Mouse (Mus musculus) kidney, postnatal 36 days (tissue): ENCODE results near the gene Tnfrsf23.
"Not testable (repeated sequence)": the region's sequence is repeated elsewhere in the genome, so short reads cannot be mapped to it uniquely, and the experiment has no call there.

Experiments used
- DNase-seq, 2 experiments: peaks; one replicate each; pipeline ENCODE4 v3.0.0; 2021 to 2022; ENCODE audit warnings: mixed read lengths in 2 of 2

Gene Tnfrsf23

DNA sequence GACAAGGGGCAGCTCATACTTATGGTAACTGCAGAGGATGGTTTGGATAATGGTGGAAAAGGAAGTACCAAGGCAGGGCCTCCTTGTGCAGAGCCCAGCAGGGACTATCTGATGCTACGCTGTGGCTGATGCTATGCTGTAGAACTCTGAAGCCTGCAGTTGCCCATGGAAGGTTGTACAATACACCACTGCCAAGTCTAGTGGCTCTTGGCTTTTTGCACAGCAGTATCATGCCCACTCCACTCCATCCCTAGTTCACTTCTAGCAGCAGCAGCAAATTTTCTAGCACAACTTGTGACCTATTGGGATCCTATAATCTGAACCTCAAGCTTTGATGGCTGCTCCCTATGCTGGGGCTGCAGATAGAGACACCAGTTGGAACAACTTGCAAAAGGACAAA is 4.1 kb downstream of the Tnfrsf23 start:
- no peak for DNase-seq

DNA sequence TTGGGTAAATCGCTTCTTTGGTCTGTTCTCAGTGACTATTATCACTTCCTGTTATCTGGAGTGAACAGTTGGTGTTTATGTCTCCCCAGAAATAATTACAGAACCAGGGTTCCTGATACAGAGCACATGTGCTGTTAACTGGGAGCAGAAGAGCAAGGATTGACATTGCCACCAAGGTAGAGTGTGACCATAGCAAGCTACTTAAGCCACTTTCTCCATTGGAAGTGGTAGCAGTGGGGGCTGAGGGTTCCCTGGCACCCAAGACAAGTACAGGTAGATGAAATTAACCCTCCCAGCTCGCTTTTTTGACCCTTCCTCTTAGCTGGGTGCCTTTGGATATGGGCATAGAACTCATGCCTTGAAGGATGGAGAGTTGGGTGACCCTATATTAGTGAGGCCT is 4.8 kb downstream of the Tnfrsf23 start:
- DNase-seq, result not testable (repeated sequence)

DNA sequence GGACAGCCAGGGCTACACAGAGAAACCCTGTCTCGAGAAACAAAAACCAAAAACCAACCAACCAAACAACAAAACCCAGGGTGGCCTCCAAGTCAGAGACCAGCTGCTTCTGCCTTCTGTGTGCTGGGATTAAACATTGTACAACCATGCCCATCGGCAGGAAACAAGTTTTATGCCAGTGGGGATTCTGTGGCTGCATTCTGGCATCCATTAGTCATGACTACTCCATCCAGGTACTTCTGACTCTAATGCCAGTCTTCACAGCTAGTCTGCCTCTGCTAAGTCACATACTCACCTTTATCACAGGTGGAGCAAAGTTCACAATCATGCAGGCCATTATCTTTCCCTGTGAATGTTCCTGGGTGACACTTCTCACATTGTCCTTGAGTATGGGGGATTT is 6.0 kb downstream of the Tnfrsf23 start:
- DNase-seq, result not testable (repeated sequence)

DNA sequence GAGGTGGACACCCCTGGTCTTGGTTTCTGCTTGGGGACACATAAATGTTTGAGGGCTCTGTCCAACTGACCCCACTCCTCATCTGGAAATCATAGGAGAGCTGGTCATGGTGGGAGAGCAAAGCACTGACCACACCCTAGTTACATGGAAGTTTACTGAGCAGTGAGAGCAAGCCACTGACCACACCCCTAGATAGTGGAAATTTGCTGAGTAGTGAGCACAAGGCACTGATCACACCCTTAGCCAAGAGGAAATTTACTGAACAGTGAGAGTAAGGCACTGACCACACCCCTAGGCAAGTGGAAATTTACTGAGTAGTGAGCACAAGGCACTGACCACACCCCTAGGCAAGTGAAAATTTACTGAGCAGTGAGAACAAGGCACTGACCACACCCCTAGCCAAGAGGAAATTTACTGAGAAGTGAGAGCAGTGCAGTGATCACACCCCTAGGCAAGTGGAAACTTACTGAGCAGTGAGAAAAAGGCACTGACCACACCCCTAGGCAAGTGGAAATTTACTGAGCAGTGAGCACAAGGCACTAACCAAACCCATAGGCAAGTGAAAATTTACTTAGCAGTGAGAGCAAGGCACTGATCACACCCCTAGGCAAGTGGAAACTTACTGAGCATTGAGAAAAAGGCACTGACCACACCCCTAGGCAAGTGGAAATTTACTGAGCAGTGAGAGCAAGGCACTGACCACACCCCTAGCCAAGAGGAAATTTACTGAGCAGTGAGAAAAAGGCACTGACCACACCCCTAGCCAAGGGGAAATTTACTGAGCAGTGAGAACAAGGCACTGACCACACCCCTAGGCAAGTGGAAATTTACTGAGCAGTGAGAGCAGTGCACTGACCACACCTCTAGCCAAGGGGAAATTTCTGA is 19.0 kb downstream of the Tnfrsf23 start:
- DNase-seq, result no peak

- no peak for DNase-seq
Measured at GRCm38 (mm10) chr7:143663470-143663869, 22.2 kb downstream of the Tnfrsf23 start.

DNA sequence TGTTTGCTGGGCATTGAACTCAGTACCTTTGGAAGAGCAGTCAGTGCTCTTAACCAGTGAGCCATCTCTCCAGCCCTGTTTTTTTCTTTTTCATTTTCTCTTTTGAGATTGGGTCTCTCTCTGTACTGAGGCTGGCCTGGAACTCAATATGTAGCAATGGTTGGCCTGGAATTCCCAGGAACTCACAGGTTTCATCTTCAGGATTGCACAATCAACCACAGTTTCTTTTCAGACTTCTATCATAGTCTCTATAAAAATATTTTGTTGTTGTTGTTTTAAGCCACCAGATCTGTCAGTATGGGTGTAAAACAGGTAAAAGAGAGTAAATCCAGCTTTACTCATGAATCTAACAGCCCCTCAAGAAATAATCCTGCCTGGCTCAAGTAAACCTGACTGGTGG is 24.9 kb downstream of the Tnfrsf23 start:
- DNase-seq, result no peak

DNA sequence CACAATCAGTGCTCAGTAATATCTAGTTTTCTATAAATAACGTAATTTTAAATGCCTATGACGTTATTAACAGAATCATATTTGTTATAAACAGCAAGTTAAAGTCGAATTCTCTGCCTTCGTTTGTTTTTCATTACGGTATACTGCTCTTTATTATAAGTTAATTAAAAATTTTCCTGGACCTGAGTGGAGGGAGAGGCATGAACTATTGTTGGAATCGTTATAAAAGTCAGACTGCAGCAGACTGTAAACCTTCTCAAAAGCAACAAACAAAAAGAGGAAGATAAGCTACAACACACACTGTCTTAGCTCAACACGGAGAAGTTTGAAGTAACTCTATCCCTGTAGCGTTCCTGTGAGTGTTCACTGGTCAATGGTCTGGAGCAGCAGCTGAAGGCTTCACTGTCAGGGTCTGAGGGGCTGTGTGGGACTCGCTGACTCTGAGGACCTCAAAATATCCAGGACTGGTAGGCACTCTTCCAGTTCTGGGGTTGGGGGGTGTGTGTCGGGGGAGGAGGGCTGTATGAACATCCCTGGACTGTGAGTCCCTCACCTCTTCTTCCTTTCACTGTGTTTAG is 35.8 kb downstream of the Tnfrsf23 start:
- not testable (repeated sequence) for DNase-seq

GRCm38 (mm10) chr7:143649034-143649768 is 36.5 kb downstream of the Tnfrsf23 start, which contains the start of gene Tnfrsf22:
TSS of gene Tnfrsf22 (minus strand) at chr7:143649661.
- DNase-seq, result peak; percentile 91 to 92

GRCm38 (mm10) chr7:143643949-143644348 is 41.7 kb downstream of the Tnfrsf23 start:
- not testable (repeated sequence) for DNase-seq

- DNase-seq, result no peak
Measured at GRCm38 (mm10) chr7:143636674-143637073, 49.0 kb downstream of the Tnfrsf23 start.

GRCm38 (mm10) chr7:143631503-143631902 is 54.2 kb downstream of the Tnfrsf23 start:
- DNase-seq, result no peak

DNA sequence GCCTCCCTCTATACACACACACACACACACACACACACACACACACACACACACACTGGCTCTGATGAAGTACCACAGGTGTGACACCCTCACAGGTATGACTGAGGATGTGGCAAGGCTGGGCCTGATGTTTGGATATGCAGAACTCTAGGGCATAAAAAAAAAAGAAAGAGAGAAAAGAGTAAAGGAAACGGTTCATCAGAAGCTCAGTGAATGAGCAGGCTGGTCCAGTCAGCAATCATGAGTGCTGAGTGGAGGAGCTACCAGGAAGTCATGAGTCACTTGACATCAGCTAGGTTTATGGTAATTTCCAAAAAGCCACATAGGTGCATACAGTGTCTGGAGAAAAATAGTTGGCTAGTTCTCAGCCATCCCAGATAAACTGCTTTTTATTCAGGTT is 56.2 kb downstream of the Tnfrsf23 start:
- no peak for DNase-seq

- no peak for DNase-seq
Measured at GRCm38 (mm10) chr7:143628540-143628939, 57.1 kb downstream of the Tnfrsf23 start, which contains the start of gene Tnfrsf26. TSS of gene Tnfrsf26 (minus strand) at chr7:143628722.

DNA sequence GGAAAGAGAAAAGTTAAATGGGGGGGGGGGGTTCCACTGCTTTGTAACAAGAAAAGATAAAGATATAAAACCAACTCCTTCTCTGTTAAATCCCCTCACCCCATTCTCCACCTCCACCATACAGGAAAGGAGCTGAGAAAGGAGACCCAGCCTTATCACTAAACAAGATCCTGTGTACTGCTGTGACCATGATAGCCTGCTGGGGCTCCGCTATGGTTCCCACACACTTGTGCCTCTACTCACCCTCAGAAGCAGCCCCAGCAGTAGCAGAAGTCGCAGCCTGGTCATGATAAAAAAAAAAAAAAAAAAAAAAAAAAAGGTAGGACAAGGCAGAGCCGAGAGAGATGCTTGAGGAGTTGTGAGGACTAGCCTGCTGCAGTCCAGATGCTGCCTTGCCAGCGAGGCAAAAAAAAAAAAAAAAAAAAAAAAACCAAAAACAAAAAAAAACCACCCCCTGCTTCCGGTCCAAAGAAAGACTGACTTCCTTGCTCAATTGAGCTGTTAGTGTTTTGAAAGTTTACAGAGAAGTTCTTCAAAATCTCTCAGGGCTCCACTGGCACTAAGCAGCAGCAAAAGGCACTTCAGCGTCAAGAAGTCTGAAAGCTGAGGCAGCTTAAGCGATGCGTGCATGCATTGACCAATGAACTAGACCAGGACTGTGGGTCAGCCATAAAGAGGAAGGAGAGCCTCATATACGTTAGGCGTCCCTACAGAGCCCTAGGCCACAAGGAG is 58.0 kb downstream of the Tnfrsf23 start:
- DNase-seq, result peak in 1 of 2 experiments; percentile 9

DNA sequence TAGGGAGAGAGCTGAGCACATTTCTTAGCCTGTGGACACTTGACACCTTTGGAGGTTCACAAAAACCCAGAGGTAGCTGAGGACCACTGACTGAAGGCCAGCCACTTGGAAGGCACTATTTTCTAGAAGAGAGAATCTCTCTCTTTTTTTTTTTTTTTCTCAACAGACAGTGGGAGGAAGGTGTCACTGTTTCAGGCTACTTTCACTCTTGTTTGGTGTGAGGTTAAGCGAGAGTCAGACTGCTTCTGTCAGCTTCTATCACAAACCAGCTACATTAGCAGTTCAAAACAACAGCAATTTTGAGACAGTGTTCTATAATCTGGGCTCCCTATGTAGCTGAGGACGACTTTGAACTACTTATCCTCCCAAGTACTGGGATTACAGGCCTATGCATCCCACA is 59.5 kb downstream of the Tnfrsf23 start:
- DNase-seq, result no peak

DNA sequence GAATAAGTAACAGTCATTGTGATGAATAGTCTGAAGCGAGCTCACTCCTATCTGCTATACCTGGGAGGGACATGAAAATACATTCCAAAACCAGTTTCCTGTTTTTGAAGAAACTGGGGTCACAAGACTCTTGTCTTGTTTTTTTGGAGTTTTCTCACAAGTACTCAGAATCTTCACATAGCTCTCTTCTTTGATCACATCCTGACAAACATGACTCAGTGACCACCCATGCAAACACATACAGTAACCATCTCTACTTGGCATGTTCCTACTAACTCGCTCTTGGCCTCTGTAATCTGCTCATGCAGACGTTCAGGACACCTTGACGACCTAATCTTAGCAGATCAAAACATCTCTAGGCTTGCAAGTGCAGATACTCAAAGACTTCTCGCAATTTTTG is 60.5 kb downstream of the Tnfrsf23 start:
- no peak for DNase-seq

DNA sequence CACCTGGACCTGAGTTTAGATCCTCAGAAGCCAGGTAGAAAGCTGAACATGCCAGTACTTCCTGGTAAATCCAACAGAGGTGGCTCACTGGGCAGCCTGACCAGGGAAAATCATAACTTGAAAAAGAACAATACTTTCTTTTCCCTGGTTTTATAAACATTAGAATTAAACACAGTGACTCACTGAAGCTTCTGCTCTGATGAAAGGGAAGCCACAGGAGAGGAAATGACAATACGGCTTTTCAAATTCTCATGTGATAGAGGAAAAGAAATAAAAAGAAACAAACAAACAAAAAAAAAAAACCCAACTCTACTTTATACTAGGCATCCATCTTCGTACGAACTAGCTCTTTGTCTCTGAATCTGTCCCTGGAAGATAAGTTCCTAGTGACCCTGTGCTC is 61.1 kb downstream of the Tnfrsf23 start:
- DNase-seq, result no peak

- DNase-seq, result no peak
Measured at GRCm38 (mm10) chr7:143620951-143621350, 64.7 kb downstream of the Tnfrsf23 start.
